Comparison of ENCODE assay signal across 30 mouse cellular contexts in genomic region chr11:59159099-59159498, GRCm38 (mm10). TPM values are rescaled to one million over a fixed set of nuclear protein-coding genes. Genes with fewer than 3 reads are reported as not detected.
"Had no signal": no experiment of that assay in that cellular context is flagged by ENCODE, and none has a peak within 500 bp of the region (broad histone marks: within the 10 kb centered on the region; RNA-seq: fewer than 3 reads in every experiment).

No protein-coding gene starts in this region.

- H3K4me3 ChIP-seq: heart, adult 2 months; heart, embryonic 13.5 days; heart, embryonic 15.5 days; hindbrain, embryonic 13.5 days; hindbrain, embryonic 15.5 days; kidney, embryonic 15.5 days; left cerebral cortex, adult 2 months; limb, embryonic 10.5 days; limb, embryonic 12.5 days; liver, embryonic 13.5 days; liver, embryonic 15.5 days had no signal

- DNase-seq: gastrocnemius, postnatal 10 days; gastrocnemius, postnatal 36 days; heart, adult 11 months; heart, postnatal 14 days; heart, postnatal 36 days; kidney, adult 11 months; kidney, adult 2 months; kidney, adult 9 months; kidney, postnatal 14 days; kidney, postnatal 36 days; layer of hippocampus, adult 9-11 months; liver; liver, embryonic 13.5 days had no signal

- H3K27me3 ChIP-seq: heart, embryonic 13.5 days; heart, embryonic 15.5 days; hindbrain, embryonic 13.5 days; hindbrain, embryonic 15.5 days; kidney, embryonic 15.5 days; limb, embryonic 12.5 days; liver, embryonic 13.5 days; liver, embryonic 15.5 days had no signal

- H3K9ac ChIP-seq: heart, embryonic 13.5 days; heart, embryonic 15.5 days; hindbrain, embryonic 13.5 days; hindbrain, embryonic 15.5 days; kidney, embryonic 15.5 days; limb, embryonic 12.5 days; liver, embryonic 13.5 days; liver, embryonic 15.5 days had no signal

- H3K27ac ChIP-seq: heart, adult 2 months; heart, embryonic 13.5 days; heart, embryonic 15.5 days; hindbrain, embryonic 13.5 days; hindbrain, embryonic 15.5 days; hindbrain, postnatal 0 days; kidney, embryonic 15.5 days; kidney, postnatal 0 days; left cerebral cortex, adult 2 months; limb, embryonic 10.5 days; limb, embryonic 12.5 days; liver, embryonic 13.5 days; liver, embryonic 15.5 days had no signal

- H3K9me3 ChIP-seq: heart, embryonic 13.5 days; heart, embryonic 15.5 days; hindbrain, embryonic 13.5 days; hindbrain, embryonic 15.5 days; kidney, embryonic 15.5 days; limb, embryonic 10.5 days; limb, embryonic 12.5 days; liver, embryonic 13.5 days; liver, embryonic 15.5 days had no signal

- H3K4me2 ChIP-seq: heart, embryonic 11.5 days; heart, embryonic 13.5 days; heart, embryonic 15.5 days; hindbrain, embryonic 13.5 days; hindbrain, embryonic 15.5 days; kidney, embryonic 15.5 days; limb, embryonic 12.5 days; liver, embryonic 11.5 days; liver, embryonic 13.5 days; liver, embryonic 15.5 days had no signal

- ATAC-seq: hindbrain, postnatal 0 days; intestine, embryonic 16.5 days had no signal

RNA-seq across cellular contexts. Expression of gene Gjc2, which starts 23.9 kb away (rescaled TPM):
- total RNA-seq: hematopoietic stem cell, adult 5-6 weeks had no signal
- polyA plus RNA-seq: hindbrain, embryonic 11.5 days had no signal
